Mouse (Mus musculus) thymus, postnatal 0 days (tissue): ENCODE results near the gene Celf1. TPM values are rescaled to one million over a fixed set of nuclear protein-coding genes. Genes with fewer than 3 reads are reported as not detected.

Experiments used
- DNase-seq: peaks from one replicate; pipeline ENCODE4 v3.0.0-alpha.2; 2015; ENCODE audit warnings: low spot score
- polyA plus RNA-seq: library from polyadenylated mRNA; unstranded; fragments of >200 nt; fragmentation: Nextera tagmentation; extraction: Ambion mirVana; gene quantifications from 2 replicates; pipeline ENCODE4 v1.2.1, GENCODE M21; 2015

Gene Celf1
- polyA plus RNA-seq, 1 experiment from 2014 or later: 65.4 TPM

- DNase-seq: no peak
These were observed 432 bp upstream of the Celf1 start for GRCm38 (mm10) chr2:90939750-90940149.

- DNase-seq: no peak
These were observed 1.6 kb downstream of the Celf1 start for GRCm38 (mm10) chr2:90941744-90942143.

GRCm38 (mm10) chr2:90950149-90950548, 10.0 kb downstream of the Celf1 start:
- no peak for DNase-seq

GRCm38 (mm10) chr2:90950582-90951194, 10.5 kb downstream of the Celf1 start:
- DNase-seq: no peak

- no peak for DNase-seq
These were observed 13.3 kb downstream of the Celf1 start for GRCm38 (mm10) chr2:90953461-90953860.

GRCm38 (mm10) chr2:90956053-90956452, 15.9 kb downstream of the Celf1 start:
- no peak for DNase-seq

- DNase-seq: no peak
These were observed 18.7 kb downstream of the Celf1 start for GRCm38 (mm10) chr2:90958856-90959255.

GRCm38 (mm10) chr2:90960012-90960411, 19.8 kb downstream of the Celf1 start:
- DNase-seq: no peak

GRCm38 (mm10) chr2:90963304-90963703, 23.1 kb downstream of the Celf1 start:
- no peak for DNase-seq

GRCm38 (mm10) chr2:90964811-90965465, 24.8 kb downstream of the Celf1 start:
- no peak for DNase-seq

GRCm38 (mm10) chr2:90965466-90966080, 25.4 kb downstream of the Celf1 start:
- no peak for DNase-seq

GRCm38 (mm10) chr2:90970606-90971005, 30.4 kb downstream of the Celf1 start:
- no peak for DNase-seq

- no peak for DNase-seq
These were observed 33.9 kb downstream of the Celf1 start for GRCm38 (mm10) chr2:90974101-90974500.

- no peak for DNase-seq
These were observed 35.1 kb downstream of the Celf1 start for GRCm38 (mm10) chr2:90975181-90975835.

GRCm38 (mm10) chr2:90976590-90976989, 36.4 kb downstream of the Celf1 start:
- DNase-seq: no peak

- no peak for DNase-seq
These were observed 37.1 kb downstream of the Celf1 start for GRCm38 (mm10) chr2:90977291-90977690.

- no peak for DNase-seq
These were observed 45.9 kb downstream of the Celf1 start for GRCm38 (mm10) chr2:90986055-90986454.

- no peak for DNase-seq
These were observed 68.4 kb downstream of the Celf1 start for GRCm38 (mm10) chr2:91008536-91008935.

- DNase-seq: no peak
These were observed 73.7 kb downstream of the Celf1 start for GRCm38 (mm10) chr2:91013881-91014280.

- no peak for DNase-seq
These were observed 75.2 kb downstream of the Celf1 start for GRCm38 (mm10) chr2:91015386-91015785.

GRCm38 (mm10) chr2:91018061-91018788, 78.0 kb downstream of the Celf1 start:
- DNase-seq: no peak

GRCm38 (mm10) chr2:91019911-91020310, 79.7 kb downstream of the Celf1 start:
- DNase-seq: no peak
